Mouse (Mus musculus) MN1 (cell line): ENCODE results near the gene Afap1l2.
A peak's percentile ranks its signal among the peaks of the same experiment; 100 is the strongest.

Experiments used
- DNase-seq: peaks from one replicate; pipeline ENCODE4 v3.0.0-alpha.2; 2016; ENCODE audit warnings: low spot score

Afap1l2 gene

GRCm38 (mm10) chr19:57006841-57007240 is 1.2 kb downstream of the Afap1l2 start:
- no peak for DNase-seq

DNA sequence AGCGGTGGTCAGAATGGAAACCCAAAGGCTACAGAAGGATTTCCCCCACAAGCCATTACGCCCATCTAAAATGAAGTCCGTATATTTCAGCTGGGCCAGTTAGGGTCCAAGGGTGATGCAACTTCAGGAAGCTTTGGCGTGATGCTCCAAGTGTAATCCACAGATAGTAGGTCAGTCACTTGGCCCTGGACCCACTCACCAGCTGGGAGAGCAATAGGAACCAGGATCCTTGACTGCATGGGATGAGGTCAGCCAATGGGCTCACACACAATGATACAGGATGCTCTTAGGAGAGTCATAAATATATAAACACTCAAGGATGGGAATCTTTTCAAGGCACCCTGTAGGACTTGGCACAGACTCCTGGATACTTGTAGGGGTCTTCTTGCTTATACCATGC is 3.0 kb downstream of the Afap1l2 start:
- DNase-seq, result no peak

GRCm38 (mm10) chr19:57003460-57003810 is 4.6 kb downstream of the Afap1l2 start:
- DNase-seq, result no peak

DNA sequence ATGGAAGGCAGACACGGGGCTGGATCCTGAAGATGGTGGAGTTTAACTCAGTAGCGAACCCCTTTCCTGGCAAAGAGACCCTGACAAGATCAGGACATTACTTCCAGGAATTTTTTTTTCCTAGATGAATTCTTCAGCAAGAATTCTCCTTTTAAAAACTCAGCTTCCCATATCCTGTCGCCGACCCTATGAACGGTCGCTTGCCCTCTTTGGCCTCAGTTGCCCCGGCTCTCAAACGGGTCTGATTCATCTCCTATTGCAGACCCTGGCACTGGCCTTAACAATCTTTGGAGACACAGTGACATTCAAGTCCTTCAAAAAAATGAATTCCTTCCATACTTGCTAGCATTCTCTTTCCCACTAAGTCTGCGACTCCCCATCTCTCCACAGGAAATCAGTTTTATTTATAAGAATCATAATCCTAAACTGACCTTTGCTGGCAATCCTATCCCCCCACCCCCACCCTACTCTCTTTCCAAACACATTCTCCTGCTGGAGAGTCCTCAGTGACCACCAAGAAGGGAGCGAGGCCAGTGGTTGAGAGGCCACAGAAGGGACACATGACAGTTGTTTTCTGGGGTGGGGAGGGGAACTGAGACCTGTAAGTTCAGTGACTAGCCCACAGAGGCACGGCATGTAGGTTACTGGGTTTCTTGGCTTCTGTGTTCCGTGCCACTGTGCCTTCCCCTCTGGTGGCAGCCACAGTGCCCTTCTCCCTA is 5.1 kb downstream of the Afap1l2 start:
- no peak for DNase-seq

DNA sequence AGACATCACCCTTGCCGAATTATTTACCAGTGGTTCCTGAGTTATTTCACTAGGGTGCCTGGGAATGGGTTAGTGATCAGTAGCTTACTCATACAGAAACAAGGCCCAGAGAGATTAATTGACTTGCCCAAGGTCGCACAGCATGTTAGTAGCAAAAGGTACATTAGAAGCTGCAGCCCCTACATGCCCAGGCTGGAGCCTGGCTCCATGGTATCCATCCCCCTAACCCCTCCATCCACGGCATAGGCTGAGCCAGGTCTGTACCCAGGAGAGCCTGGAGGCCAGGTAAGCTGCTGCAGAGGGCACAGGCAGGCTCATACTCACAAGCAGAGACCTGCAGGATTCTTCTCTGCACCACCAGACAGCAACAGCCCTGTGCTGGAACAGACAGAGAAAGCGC is 6.1 kb downstream of the Afap1l2 start:
- no peak for DNase-seq

- DNase-seq, result no peak
These were observed 7.4 kb downstream of the Afap1l2 start for GRCm38 (mm10) chr19:57000592-57000991.

GRCm38 (mm10) chr19:56999781-57000180 is 8.2 kb downstream of the Afap1l2 start:
- DNase-seq, result peak; percentile 35

DNA sequence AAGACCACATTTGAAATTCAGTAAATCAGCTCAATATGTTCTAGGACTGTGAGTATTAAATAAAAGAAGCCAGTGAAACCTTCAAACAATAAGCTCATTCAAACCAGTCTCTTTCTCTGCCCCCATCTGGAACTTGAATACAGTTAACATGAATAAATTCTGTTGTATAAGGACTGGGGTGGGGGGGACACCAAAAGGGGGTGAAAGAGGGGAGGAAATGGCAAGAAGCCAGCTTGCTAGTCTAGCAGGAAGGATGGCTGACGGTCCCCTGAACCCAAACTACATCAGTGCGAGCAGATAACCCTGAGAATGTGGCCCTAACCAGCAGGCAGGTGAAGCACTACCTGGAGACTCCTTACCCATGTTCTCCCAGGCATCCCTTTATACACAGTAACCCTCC is 9.1 kb downstream of the Afap1l2 start:
- DNase-seq, result no peak

- DNase-seq, result no peak
These were observed 9.7 kb downstream of the Afap1l2 start for GRCm38 (mm10) chr19:56998331-56998730.

- DNase-seq, result peak; percentile 44
These were observed 10.8 kb downstream of the Afap1l2 start for GRCm38 (mm10) chr19:56997164-56997599.

- no peak for DNase-seq
These were observed 12.6 kb downstream of the Afap1l2 start for GRCm38 (mm10) chr19:56995441-56995840.

DNA sequence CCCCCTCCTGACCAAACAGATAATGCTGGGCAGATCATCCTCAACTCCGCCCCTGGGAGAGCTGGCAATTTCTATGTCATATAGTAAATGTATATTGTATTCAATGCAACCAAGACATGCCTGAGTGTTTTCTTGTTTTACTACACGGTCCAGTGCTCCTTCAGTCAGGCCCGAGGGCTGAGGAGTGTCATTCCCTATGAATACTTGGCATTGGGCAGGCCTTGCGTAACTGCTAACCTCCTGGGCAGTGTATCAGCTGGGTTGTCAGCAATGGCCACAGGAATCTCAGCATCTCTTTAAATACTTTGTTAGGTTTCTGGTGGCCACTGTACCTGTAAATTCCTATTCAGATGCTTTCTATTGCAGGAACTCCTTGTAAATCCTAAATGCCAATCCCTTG is 13.4 kb downstream of the Afap1l2 start:
- DNase-seq, result no peak

DNA sequence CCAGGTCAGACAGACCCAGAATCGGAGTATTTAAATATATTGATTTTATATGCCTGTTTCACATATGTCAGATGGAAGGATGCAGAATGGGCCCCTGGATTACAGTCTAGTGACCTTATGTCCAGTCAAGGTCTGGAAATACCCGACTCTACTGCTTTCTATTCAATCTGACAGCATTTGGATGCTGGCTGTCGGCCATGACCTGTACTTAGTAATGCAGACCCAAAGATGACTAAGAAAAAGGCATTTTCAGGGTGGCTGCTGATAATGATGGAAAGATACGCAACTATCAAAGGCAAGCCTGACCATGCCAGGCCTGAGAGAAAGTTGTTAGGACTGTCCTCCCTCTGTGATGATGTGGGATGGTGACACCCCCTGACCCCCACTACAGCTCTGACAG is 14.3 kb downstream of the Afap1l2 start:
- peak; percentile 51 for DNase-seq

- no peak for DNase-seq
These were observed 15.0 kb downstream of the Afap1l2 start for GRCm38 (mm10) chr19:56992978-56993545.

- DNase-seq, result no peak
These were observed 17.5 kb downstream of the Afap1l2 start for GRCm38 (mm10) chr19:56990367-56991111.

DNA sequence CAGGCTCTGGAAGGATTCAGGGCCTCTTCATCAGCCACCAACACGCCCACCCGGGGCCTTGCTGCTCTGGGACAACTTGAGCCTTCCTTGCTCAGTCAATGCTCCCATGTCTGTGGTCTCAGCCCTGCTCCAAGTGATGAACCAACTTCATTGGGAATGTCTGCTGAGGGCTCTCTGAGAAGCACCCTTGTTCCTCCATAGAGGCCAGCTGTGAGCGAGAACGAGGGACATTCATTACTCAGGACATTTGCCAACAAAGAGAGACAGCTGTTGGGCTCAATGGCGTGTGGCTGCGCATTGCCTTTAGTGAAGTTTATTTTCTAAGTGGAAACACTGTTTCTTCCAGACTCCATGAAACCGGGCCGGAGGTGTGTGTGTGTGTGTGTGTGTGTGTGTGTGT is 18.9 kb downstream of the Afap1l2 start:
- DNase-seq, result no peak

- DNase-seq, result no peak
These were observed 23.8 kb downstream of the Afap1l2 start for GRCm38 (mm10) chr19:56984229-56984628.

DNA sequence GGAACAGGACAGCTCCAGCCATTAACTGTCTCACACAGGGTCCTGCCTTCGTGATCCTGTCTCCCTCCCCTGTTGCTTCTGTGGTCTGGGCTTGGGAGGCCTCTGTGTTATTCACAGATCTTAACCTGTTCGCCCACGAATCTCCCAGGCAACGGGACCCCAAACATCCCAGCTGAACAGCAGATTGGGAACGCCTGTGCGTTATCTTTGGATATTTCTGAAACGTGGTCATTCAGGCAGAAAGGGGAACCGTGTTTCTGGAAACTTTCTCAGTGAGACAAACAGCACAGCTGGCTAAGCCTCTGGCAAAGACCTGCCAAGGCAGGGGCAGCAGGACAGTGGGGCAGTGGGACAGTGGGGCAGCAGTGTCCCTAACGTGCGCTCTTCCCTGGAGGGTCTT is 24.3 kb downstream of the Afap1l2 start:
- no peak for DNase-seq

DNA sequence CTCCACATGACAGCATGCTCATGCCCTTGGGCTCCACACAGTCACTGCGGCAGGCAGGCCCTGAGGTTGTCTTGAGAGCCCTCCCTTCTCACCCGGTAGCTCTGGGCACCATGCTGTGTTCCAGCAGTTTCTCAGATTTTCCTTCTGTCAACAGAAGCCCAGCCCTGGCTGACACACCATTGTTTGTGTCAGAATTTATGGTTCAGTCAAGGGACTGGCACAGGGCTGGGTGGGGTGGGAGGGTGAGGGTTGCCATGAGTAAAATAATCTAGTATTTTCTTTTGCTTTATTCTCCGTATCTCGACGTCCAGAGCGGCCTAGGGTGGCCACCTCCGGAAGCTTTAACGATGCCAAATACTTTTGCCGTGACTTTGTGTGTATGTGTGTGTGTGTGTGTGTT is 26.3 kb downstream of the Afap1l2 start:
- DNase-seq, result no peak

DNA sequence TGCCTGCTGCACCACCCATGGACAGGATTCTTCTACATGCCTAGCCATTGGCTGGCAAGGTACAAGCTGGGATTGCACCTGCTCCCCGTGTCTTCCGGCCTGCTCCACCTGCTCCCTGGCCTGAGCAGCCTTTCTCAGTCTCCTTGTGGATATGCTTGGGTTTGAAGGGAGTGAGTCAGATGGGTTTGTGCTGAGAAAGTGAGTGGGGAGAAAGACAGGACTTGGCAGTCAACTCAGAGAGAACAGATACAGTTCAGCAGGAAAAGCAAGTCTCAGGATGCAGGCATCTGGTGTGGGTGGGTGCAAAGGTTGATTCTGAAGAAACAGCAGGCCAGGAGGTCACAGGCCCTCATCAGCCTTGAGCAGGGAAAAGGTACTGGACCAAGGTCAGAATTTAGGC is 27.2 kb downstream of the Afap1l2 start:
- no peak for DNase-seq

- DNase-seq, result peak; percentile 19
These were observed 30.8 kb downstream of the Afap1l2 start for GRCm38 (mm10) chr19:56976962-56977948.

DNA sequence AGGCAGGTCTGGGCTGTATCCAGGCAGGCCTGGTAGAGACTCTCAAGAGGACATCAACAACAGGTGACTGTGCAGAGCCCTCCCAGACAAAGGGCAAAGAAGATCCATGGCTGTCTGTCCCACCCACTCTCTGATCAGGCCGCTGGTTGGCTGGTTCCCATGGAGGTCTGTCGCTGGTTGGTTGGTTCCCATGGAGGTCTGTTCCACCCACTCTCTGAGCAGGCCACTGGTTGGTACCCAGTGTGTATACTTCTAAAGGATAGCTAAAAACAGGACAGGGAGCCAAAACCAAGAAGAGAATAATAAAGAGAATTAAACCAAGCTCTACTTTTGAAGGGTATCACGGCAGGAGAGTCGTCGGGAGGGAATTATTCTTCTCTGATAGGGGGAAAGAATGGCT is 31.5 kb downstream of the Afap1l2 start:
- DNase-seq, result no peak
